Mouse (Mus musculus) thymus, postnatal 0 days (tissue): ENCODE measurements around the gene Fdxr. TPM values are rescaled to one million over a fixed set of nuclear protein-coding genes. Genes with fewer than 3 reads are reported as not detected.

Source experiments
- DNase-seq: peaks from one replicate; pipeline ENCODE4 v3.0.0-alpha.2; 2015; ENCODE audit warnings: low spot score
- polyA plus RNA-seq: library from polyadenylated mRNA; unstranded; fragments of >200 nt; fragmentation: Nextera tagmentation; extraction: Ambion mirVana; gene quantifications from 2 replicates; pipeline ENCODE4 v1.2.1, GENCODE M21; 2015

Fdxr gene
- polyA plus RNA-seq, 1 experiment from 2014 or later, result 22.0 TPM

DNA sequence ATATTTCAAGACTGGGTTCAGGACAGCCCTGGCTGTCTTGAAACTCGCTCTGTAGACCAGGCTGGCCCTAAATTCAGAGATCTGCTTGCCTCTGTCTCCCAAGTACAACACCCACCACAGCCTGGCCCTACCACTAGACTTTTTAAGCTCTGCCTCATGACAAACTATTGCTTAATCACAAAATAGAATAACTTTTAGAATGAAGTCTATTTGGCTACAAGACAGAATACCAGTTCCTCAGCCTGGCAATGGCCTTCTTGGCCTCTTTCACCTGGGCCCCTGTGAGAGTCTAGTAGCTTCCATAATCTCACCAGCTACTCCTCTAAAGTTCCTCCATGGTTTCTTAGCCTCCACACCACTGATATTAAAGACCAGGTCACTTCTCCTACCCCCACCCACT, 13.5 kb upstream of the Fdxr start:
- DNase-seq, result no peak

DNA sequence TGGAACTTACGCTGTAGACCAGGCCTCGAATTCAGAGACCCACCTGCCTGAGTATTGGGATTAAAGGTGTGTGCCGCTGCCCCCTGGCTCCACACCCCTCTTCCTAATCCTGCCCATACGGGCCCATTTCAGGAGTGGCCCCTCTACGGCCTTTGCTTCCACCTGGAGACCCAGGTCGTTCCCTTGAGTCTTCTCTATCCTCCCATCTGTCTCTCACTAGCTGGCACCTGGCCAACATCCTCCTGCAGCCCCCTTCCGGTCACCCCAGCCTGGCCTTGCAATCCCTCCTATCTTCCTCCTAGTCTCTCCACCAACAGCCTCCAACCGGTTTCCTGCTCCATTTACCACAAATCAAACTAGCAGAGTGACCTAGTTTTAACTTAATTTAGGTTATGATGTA, 13.0 kb upstream of the Fdxr start:
- DNase-seq, result no peak

DNA sequence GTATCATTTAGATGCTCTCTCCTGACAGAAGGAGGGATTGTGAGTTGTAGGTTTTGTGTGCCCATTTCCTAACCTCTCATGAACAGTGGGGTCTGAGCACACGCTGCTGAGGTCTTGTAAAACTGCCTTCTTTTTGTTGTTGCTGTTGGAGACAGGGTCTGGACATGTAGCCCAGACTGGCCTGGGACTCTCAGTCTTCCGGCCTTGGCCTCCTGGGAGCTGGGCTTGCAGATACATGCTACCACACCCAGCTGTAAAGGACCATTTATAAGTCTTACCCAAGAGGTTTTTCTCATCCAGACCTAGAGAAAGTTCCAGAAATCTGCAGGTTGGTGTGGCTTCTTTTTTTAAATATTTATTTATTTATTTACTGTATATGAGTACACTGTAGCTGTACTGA, 11.5 kb upstream of the Fdxr start:
- DNase-seq, result no peak

DNA sequence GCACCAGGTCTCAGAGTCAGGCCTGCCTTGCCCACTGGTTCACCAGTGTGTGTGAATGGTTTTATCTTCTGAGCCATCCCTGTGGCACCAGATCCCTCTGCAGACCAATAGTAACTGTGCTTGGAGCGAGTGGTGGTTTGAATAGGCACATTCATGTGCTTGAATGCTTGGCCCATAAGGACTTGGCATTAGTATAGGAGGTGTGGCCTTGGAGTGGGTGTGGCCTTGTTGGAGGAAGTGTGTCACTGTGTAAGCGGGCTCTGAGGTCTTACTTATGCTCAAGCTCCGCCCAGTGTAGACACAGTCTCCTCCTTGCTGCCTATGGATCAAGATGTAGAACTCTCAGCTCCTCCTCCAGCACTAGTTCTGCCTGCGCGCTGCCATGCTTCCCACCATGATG, 10.5 kb upstream of the Fdxr start:
- no peak for DNase-seq

DNA sequence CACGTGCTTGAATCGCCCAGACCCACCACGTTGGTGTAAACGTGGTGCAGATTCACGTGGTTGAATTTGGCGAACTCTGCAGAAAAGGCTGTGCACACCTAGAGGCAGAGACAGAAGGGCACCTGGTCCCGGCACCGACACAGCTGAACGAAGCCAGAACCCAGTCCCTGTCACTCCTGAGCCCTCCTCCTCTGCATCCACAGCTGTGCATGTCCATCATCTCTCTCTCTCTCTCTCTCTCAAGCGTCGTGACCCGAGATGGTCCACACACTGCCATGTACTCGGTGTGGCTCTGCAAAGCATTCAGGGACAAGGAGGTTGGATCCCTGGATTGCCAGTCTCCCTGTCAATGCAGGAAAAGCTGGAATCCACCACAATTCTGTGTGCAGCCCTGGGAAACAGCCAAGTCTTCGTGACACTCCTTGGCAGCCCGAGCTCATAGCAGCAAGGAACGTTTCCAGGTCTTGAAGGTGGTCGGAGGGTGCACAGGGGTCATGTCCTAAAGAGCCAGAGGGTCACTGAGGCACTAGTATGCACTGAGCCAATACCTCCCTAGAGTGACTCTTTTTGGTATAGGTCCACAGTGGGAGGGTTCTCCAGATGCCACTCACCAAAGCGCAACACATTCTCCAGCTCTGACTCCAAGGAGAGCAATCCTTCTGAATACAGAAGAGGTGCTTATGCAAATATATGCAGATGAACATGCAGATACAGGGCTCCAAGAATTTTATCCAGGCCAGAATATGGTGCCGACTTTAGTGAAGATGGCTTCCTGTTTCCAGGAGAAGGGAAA, 9.5 kb upstream of the Fdxr start:
- no peak for DNase-seq

DNA sequence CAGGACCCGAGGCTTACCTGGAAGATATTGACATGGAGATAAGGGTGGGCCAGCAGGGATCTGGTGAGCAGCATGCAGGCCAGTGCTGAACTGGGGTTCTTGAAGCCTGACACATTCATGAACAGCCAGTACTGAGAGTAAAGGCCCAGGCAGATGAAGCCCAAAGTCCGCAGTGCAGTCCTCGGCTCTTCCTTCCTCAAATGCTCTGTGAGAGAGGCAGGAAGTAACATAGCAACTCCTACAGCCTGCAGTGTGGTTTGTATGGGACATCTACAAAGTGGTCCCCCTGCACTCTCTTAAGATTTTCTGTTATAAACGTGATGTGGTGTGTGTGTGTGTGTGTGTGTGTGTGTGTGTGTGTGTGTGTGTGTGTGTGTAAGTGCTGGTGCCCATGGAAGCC, 8.4 kb upstream of the Fdxr start:
- DNase-seq, result no peak

DNA sequence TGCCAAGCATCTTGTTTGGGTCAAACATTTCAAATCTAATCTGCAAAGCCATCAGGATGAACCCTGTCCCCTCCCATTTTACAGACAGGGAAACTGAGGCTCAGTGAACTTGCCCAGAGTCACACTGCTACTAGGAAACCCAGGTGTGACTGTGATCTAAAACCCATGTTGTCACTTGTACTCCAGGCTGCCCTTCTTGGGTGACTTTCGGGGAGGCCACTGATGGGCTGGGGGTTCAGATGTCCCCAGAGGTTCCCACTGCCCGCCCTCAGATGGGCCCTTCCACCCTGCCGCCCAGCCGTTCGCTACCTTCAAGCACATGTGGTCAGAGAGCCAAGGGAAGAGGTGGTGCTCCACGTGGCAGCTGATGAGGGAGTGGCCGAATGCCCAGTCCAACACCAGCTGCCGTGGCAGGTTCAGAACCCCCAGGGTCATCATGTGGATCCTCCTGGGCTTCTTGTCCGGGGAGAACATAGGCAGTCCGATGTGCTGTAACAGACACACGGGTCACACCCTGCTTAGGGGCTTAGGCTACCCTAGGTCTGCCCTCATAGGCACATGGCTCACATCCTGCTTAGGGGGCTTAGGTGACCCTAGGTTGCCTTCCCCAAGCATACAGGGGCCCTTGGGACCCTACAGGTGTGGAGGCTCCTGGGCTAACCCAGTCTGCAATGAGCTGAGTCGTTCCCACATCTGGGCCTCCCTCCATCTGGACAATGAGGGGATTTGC, 7.2 kb upstream of the Fdxr start:
- no peak for DNase-seq

DNA sequence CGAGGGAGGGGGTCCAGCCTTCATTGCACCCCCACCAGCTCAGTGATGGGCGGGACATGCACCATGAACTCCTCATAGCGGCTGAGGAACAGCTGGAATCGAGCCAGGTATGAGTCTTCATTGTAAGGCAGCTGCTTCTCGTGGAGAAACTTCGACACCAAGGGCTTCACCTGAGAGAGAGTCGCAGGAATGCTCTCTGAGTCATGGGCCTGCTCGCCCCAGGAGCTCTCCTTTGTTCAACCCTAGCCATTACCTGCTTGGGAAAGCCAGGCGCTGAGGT, 6.6 kb upstream of the Fdxr start:
- DNase-seq, result no peak

DNA sequence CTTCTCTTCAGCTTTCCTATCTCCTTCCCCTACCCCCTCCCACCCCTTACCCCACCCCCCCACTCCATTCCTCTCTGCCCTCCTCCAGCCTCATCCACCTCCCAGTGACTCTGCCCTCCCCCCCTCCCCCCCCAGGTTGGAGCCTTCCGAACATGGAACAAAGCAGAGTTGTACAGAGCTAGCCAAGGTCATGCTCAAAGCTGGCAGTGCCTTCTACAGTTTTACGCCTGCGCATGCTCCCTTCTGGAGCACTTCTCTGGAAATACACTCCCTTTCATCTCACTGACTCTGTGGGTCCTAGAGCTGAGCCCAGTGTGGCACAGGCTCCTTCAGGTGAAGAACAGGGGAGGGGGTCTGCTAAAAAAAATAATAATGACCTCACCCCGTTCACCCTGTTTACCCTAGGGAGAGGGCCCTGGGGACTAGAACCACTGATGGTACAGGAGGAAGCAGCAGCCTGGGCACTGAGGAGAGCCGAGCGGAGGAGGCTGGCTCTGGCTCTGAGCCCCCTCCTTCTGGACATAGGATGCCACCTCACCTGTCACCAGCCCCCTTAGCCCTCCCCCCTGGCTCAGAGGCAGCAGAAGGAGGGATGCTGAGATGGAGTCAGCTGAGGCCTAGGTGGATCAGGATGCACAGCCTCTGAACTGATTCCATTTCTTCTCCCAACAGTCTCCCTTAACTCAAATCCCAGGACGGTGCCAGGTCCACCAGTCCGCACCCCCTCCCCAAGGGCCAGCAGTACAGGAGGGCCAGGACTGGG, 6.1 kb upstream of the Fdxr start:
- no peak for DNase-seq

DNA sequence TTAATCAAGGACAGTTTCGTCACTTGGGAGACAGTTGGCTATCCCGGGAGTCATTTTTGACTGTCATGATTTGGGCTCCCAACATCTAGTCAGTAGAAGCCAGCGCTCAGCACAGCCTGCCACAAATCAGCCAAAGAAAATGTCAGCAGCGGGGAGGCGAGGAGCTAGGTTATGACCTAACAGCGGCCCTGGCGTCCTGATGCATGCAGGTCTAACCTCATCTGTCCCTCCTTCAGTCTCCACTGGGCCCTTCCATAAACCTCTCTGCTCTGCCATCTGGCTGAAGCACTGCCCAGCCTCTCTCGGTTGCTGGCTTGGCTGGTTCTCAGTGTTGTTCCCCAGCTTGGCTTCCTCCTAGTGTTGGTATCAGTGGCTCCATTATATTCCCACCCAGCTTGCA, 5.4 kb upstream of the Fdxr start:
- no peak for DNase-seq

DNA sequence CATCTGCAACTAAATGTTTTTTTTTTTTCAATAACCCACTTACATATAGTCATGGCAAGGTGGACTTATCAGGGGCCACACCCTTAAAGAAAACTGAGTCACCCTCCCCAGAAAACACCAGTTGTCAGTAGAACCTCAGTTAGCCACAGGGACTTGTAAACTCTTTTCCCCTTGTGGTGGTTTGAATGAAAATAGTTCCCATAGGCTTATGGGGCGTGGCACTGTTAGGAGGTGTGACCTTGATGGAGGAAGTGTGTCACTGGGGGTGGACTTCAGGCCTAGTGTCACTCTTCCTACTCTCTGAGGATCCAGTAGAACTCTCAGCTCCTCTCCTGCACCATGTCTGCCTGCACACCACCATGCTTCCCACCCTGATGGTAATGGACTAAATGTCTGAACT, 2.9 kb upstream of the Fdxr start:
- no peak for DNase-seq

DNA sequence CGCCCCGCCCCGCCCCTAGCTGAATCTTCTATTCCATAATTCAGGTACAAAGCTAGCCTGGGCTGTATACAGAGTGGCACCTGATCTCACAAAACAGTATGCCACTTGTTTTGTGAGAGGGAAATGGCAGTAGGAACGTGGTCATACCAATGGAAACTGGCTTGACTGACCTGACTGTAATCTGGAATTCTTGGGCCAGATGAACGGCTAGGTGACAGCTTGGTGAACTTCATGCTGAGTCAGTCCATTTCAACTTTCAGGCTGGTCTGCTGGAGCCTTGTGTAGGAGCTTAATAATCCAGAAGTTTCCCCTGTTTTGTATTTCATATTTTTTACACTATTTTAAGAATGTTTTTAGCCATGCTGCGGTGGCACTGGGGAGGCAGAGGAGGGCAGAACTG, 1.3 kb upstream of the Fdxr start:
- DNase-seq, result no peak

DNA sequence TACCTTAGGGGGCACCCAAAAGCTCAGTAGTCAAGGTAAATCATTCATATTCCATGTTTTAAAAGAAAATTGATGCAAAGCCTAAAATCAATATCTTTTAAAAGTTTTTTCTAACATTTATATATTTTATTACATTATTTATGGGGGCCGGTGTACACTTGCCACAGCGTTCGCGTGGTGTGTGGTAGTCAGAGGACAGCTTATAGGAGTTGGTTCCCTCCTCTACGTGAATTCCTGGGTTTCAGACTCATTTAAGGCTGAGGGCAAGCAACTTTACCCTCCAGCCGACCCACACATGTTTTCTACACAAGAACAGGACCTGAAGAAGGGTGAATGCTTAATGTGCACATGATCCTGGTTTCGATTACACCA, 740 bp upstream of the Fdxr start:
- DNase-seq, result no peak

DNA sequence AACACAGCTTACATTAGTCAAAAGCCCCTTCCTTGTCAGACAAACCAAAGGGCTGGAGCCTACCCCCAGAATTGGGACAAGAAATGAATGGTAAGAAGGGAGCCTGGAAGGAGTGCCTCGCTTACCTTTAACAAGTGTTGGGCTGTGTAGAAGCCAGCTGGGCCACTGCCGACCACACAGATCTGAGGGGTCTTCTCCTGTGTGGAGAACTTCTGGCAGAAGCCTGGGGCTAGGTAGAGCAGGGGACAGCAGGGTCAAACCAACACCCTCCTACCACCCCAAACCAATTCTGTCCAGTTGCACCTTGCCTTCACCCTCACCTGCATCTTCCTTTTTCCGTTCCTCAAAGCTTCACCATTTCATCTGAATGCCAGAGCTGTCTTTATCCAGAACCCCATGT, 896 bp downstream of the Fdxr start:
- DNase-seq, result no peak

DNA sequence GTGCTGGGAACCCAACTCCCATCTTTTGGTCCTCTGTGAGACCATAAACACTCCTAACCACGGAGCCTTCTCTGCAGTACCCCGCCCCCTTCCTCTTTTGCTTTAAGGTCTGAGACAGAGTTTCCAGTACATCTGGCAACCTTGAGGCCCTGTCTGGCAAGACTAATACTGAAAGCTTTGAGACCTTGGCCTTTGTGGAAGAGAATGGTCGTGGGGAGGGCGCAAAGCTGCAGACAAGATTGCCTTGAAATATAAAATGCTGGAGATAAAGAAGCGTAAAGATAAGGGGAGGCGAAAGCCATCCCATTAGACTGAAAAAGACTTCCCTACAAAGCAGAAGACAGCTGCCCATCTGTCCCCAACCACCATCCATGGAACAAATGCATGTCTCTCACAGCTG, 1.3 kb downstream of the Fdxr start:
- DNase-seq, result no peak

DNA sequence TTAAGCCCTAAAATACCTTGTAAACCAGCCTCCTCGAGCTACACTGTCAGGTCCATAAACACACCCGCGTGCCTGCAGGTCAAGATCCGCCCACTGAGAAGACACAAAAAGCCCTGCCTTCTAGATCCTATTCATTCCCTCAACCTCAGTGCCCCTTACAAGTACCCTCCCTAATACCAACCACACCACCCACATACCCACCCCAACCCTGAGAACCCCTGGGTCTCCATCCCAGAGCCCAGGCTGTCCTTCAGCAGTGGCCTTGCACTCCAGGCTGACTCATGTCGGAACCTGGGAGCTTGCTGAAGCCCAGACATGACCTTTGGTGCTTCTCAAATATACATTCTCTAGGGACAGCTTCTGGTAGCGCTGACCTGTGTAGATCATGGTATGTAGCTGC, 2.1 kb downstream of the Fdxr start:
- no peak for DNase-seq

DNA sequence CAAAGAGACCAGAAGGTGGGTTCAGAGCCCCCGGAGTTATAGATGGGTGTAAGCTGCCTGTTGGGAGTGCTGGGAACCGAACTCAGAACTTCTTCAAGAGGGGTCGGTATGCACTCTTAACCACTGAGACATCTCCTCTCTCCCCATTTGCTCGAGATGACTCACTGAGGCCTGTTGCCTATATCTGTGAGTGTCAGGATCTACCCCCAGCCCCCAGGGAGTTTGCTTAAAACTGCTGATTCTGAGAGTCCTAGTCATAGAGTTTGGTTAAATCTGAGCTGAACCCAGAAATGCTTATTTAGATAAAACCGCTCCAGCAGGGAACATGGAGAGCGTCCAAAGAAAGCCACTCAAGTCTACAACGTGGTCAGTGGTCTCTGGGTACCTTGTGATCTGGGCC, 2.7 kb downstream of the Fdxr start:
- DNase-seq, result no peak

DNA sequence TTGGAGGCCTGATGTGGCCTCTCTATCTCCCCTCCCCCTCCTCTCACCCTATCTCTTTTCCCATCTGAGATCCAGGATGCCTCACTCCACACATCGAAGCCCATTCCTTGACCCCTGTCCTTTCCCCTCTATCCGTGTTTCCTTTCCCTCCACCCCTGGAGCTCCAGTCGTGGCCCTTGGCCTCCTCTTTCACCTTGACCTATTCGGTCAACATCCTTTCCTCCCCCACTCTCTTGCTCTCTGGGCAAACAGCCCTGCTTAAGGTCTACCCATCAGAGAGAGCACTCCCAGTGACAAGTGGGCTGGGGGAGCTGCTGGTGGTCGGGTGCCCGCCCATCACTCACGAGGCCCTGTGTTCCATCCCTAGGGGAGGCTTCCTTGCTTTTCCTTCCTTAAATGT, 3.1 kb downstream of the Fdxr start:
- no peak for DNase-seq

DNA sequence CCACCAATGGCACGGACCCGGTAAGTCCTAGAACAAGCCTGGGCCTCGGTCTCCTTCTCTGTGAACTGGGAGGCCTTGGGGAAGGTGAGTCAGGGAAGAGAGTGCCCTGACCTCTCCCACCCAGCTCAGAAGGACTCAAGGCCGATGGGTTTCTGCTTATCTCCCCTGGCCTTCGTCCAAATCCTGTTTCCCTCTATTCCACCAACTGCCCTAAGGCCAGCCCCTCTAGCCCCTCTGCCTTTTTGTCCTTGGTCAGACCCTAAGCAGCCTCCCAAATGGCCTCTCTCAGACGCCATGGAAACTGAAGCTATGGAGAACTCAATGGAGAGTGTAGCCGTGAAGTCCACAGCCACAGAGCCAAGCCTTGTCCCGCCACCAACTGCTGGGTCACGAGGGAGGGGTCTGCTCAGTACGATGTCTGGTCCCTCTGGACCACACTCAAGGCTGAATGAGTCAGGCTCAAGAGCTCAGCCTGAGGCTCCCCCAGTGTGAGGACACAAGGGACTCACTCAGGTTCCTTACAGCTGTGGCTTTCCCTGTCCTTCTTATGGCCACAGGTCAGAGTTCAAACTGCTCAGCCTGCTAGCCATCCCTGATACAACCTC, 3.9 kb downstream of the Fdxr start:
- DNase-seq, result no peak

DNA sequence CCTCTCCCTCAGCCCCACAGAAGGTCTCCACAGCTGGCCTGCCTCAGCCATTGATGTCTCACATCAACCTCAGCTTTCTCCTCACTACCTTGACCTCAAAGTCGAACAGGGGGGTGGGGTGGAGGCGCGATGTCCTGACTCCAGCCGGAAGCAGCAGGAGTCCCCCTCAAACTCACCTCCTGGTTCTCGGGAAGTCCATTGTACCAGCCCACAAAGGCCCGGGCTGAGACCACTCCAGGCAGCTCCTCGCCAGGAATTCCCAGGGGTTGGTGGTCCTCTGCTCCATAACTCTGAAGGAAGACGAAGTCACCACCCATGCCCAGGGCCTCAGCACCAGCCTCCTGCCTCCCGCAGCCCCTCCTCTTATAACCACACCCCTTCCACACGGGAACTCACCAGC, 5.4 kb downstream of the Fdxr start:
- DNase-seq, result no peak

DNA sequence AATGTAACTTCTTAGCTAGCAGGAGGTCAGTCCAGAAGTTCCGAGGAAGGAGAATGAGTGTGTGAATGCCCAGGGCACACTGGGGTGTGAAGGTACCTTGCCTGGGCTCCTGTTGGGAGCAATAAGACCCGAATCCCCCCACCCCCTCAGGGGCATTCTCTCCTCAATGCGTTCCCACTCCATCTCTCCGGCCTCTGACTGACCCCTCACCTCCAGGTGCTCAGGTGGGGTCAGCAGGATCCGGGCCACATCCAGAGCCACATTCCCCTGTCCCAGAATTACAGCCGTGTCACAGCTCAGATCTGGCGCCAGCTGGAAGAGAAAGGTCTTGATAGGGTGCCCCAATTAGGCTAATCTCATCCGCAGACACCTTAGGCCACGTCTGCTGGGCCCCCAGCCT, 5.8 kb downstream of the Fdxr start:
- no peak for DNase-seq

DNA sequence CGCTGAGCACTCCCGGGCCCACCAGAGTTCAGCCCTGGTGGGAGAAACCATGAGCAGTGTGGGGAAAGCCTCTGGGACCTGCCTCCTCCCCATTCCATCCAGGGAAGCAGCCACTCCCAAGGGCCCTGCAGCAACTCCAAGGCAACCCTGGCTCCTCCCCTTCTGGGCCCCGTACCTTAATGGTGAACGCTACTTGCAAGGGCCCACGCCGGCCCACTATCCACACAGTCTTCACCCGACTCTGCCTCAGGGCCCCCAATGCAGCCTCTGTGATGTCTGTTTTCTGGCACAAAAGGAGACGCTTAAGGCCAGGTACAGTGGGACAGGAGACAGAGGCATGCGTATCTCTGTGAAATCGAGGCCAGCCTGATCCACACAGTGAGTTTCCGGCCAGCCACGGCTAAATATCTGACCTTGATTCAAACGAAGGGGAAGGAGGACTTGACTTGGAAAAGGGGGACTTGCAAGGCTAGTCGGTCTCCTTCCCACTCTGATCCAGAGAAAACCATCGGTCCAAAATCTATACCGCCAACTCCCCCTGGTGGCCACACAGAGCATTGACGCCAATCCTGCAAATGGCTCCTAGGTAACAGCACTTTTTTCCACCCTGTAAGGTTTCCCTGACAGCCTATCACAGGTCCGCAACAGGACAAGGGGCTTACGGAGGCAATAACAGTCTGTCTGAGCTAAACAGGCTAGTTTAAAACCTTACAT, 6.5 kb downstream of the Fdxr start:
- peak; percentile 58 for DNase-seq
